Mouse (Mus musculus) forebrain, embryonic 14.5 days (tissue): ENCODE measurements at regions not wholly inside any gene's neighbourhood (a gene's known extent, or its start where the extent isn't known, plus 50 kb on each side); places are given as distances from the start of the nearest gene placed in this dataset.

Experiments used
- ATAC-seq: fragments of 200-750 bp; cut with Nextera tagmentation; 2 replicates; pipeline ENCODE4 v1.8.0; 2017; ENCODE audit warnings: mild to moderate bottlenecking, moderate library complexity
- DNase-seq: peaks from one replicate; pipeline ENCODE4 v3.0.0-alpha.2; 2015; ENCODE audit warnings: low spot score
- H3K27ac ChIP-seq: fragments of 300-500 bp; sonication (generic); 2 replicates; pipeline ENCODE4 v1.5.1; 2014; ENCODE audit warnings: low read depth, mild to moderate bottlenecking, control low read depth, low read length, moderate library complexity
- H3K27me3 ChIP-seq: fragments of 300-500 bp; sonication (generic); replicated peaks from 2 replicates; pipeline ENCODE4 v1.6.1; 2014; ENCODE audit warnings: low read length, control low read depth, mixed read lengths; ENCODE audit not compliant: control insufficient read depth, insufficient read depth
- H3K36me3 ChIP-seq: fragments of 300-500 bp; sonication (generic); 2 replicates; pipeline ENCODE4 v1.6.1; 2014; ENCODE audit warnings: low read length, control low read depth; ENCODE audit not compliant: control insufficient read depth, insufficient read depth
- H3K4me1 ChIP-seq: fragments of 300-500 bp; sonication (generic); 2 replicates; pipeline ENCODE4 v1.6.1; 2014; ENCODE audit warnings: antibody characterized with exemption, low read length, control low read depth; ENCODE audit not compliant: control insufficient read depth, insufficient read depth
- H3K4me2 ChIP-seq: fragments of 300-500 bp; sonication (generic); 2 replicates; pipeline ENCODE4 v1.6.1; 2014; ENCODE audit warnings: mild to moderate bottlenecking, control low read depth, low read length
- H3K4me3 ChIP-seq: fragments of 300-500 bp; sonication (generic); 2 replicates; pipeline ENCODE4 v1.5.1; 2014; ENCODE audit warnings: low read depth, low read length, control low read depth
- H3K9ac ChIP-seq: fragments of 300-500 bp; sonication (generic); 2 replicates; pipeline ENCODE4 v1.6.1; 2014; ENCODE audit warnings: mild to moderate bottlenecking, low read length, control low read depth, moderate library complexity
- H3K9me3 ChIP-seq: fragments of 300-500 bp; sonication (generic); replicated peaks from 2 replicates; pipeline ENCODE4 v1.6.1; 2016; ENCODE audit warnings: low read length, control low read depth, mixed read lengths; ENCODE audit not compliant: control insufficient read depth
- whole genome bisulfite sequencing: fragments of 180-500 bp; shearing (Covaris S2); extraction: QIAGEN DNeasy Blood & Tissue Kit; methylation state at CpG from one replicate; pipeline ENCODE4 v1.1.7; 2014; 5-methylcytosine and 5-hydroxymethylcytosine counted together

DNA sequence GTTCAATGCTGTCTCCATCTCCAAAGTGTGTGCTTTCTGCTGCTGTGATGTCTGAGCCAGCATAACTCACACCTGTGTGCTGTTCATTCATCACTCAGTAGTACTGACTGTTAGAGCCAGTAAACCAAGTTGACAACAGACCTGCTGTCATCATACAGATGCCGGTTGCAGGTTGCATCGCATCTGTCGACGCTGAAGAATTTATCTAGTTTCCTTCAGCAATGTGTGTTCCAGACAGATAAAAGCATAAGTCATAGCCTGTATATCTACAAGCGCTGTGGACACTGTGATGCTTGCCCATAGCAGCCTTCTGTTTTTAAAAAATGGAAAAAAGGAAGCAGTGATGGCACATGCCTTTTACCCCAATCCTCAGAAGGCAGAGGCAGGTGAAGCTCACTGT lies 524.6 kb upstream of the Adamts9 start:
- WGBS: 93% methylated on average over 5 of the region's 5 CpGs
- no peak overlapping the region for H3K4me3 ChIP-seq
- H3K27ac ChIP-seq: no peak overlapping the region
- no peak overlapping the region for H3K9ac ChIP-seq
- no peaks in the 10 kb centered on the region for H3K27me3 ChIP-seq
- H3K9me3 ChIP-seq: no peaks in the 10 kb centered on the region
- H3K4me1 ChIP-seq: no peaks in the 10 kb centered on the region
- no peak overlapping the region for H3K4me2 ChIP-seq
- ATAC-seq (no peak), DNase-seq (no peak)
- no peaks in the 10 kb centered on the region for H3K36me3 ChIP-seq

- Histone ChIP-seq H3K4me2 (no peak overlapping the region), H3K9ac (no peak overlapping the region), H3K9me3 (no peaks in the 10 kb centered on the region), H3K27me3 (no peaks in the 10 kb centered on the region), H3K36me3 (no peaks in the 10 kb centered on the region), H3K27ac (no peak overlapping the region), H3K4me1 (no peaks in the 10 kb centered on the region), H3K4me3 (no peak overlapping the region)
- no peak for ATAC-seq
- 80% methylated on average over 4 of the region's 4 CpGs for WGBS
- DNase-seq: no peak
Measured at GRCm38 (mm10) chr6:93462861-93463260, 519.6 kb upstream of the Adamts9 start.

DNA sequence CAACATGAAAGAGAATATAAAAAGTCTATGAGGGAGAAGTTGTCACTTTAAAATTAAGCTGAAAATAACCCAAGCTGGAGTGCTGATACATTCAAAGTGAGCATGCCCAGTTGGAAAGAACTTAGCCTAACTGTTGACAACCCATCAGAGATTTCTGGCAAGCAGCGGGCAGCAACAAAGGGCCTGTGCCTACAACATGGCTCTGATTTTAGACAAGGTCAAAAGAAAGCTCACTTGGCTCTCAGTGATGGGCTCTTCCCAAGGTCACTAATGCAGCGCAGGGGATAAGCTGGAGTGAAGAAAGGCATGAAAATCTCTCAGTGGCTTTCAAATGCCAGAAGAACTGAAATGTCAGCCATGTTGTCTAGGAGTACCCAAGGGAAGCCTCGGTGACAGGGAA lies 518.1 kb upstream of the Adamts9 start:
- no peak for DNase-seq
- WGBS: 88% methylated on average over 3 of the region's 3 CpGs
- Histone ChIP-seq H3K9ac (no peak overlapping the region), H3K4me1 (no peaks in the 10 kb centered on the region), H3K4me3 (no peak overlapping the region), H3K9me3 (no peaks in the 10 kb centered on the region), H3K27me3 (no peaks in the 10 kb centered on the region), H3K4me2 (no peak overlapping the region), H3K36me3 (no peaks in the 10 kb centered on the region), H3K27ac (no peak overlapping the region)
- no peak for ATAC-seq

DNA sequence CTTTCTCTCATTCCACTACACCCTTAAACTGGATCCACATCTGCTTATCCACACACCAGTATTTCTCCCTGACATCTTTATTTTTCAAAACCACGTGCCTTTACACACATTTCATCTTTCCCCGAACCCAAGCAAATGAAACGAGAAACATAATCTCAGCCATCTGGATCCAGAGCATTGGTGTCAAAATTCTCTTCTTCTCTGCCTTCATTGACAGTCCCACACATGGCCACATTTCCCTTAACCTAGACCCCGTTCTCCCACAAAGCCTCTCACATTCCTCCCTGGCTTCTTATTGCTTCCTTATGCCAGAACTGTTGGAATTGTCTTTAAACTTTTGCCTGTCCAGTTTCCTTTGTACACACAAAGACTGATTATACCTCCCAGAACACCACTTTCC lies 514.3 kb upstream of the Adamts9 start:
- Histone ChIP-seq H3K4me1 (no peaks in the 10 kb centered on the region), H3K9me3 (no peaks in the 10 kb centered on the region), H3K36me3 (no peaks in the 10 kb centered on the region), H3K9ac (no peak overlapping the region), H3K27ac (no peak overlapping the region), H3K4me3 (no peak overlapping the region), H3K4me2 (no peak overlapping the region), H3K27me3 (no peaks in the 10 kb centered on the region)
- WGBS: 81% methylated on average over 4 of the region's 4 CpGs
- ATAC-seq: no peak
- DNase-seq: no peak

- WGBS: 69% methylated on average over 9 of the region's 9 CpGs
- DNase-seq (peak; percentile 33), ATAC-seq (peak; percentile 18; the same call in 1 of the 2 replicates)
- Histone ChIP-seq H3K27me3 (no peaks in the 10 kb centered on the region), H3K4me2 (no peak overlapping the region), H3K27ac (no peak overlapping the region), H3K4me3 (no peak overlapping the region), H3K9me3 (no peaks in the 10 kb centered on the region), H3K36me3 (no peaks in the 10 kb centered on the region), H3K4me1 (no peaks in the 10 kb centered on the region), H3K9ac (no peak overlapping the region)
Measured at GRCm38 (mm10) chr6:93456383-93457033, 513.2 kb upstream of the Adamts9 start.

- DNase-seq (peak; percentile 22), ATAC-seq (no peak)
- Histone ChIP-seq H3K36me3 (no peaks in the 10 kb centered on the region), H3K27ac (no peak overlapping the region), H3K4me1 (peaks cover 10% of the 10 kb centered on the region), H3K4me3 (no peak overlapping the region), H3K9ac (no peak overlapping the region), H3K9me3 (no peaks in the 10 kb centered on the region), H3K4me2 (no peak overlapping the region), H3K27me3 (no peaks in the 10 kb centered on the region)
- 78% methylated on average over 16 of the region's 16 CpGs for WGBS
Measured at GRCm38 (mm10) chr6:93445568-93445967, 502.3 kb upstream of the Adamts9 start.

GRCm38 (mm10) chr6:93445124-93445523 lies 501.8 kb upstream of the Adamts9 start:
- whole genome bisulfite sequencing: 56% methylated on average over 5 of the region's 5 CpGs
- Histone ChIP-seq H3K4me3 (no peak overlapping the region), H3K9me3 (no peaks in the 10 kb centered on the region), H3K27me3 (no peaks in the 10 kb centered on the region), H3K27ac (no peak overlapping the region), H3K9ac (no peak overlapping the region), H3K36me3 (no peaks in the 10 kb centered on the region), H3K4me2 (no peak overlapping the region), H3K4me1 (peaks cover 10% of the 10 kb centered on the region)
- ATAC-seq: no peak
- DNase-seq: peak; percentile 65

GRCm38 (mm10) chr6:93443766-93444557 lies 500.7 kb upstream of the Adamts9 start:
- 14% methylated on average over 11 of the region's 11 CpGs for WGBS
- Histone ChIP-seq H3K27ac (peak overlapping the region; percentile 10; the same call in 1 of the 2 replicates), H3K36me3 (no peaks in the 10 kb centered on the region), H3K9me3 (no peaks in the 10 kb centered on the region), H3K27me3 (no peaks in the 10 kb centered on the region), H3K9ac (peak overlapping the region; percentile 29; the same call in 1 of the 2 replicates), H3K4me3 (no peak overlapping the region), H3K4me2 (peak overlapping the region; percentile 20), H3K4me1 (peaks cover 10% of the 10 kb centered on the region)
- DNase-seq (peak; percentile 65), ATAC-seq (peak; percentile 69; the same call in 1 of the 2 replicates)

- Histone ChIP-seq H3K9ac (no peak overlapping the region), H3K9me3 (no peaks in the 10 kb centered on the region), H3K4me2 (no peak overlapping the region), H3K4me3 (no peak overlapping the region), H3K27ac (no peak overlapping the region; the same call in 1 of the 2 replicates), H3K36me3 (no peaks in the 10 kb centered on the region), H3K27me3 (no peaks in the 10 kb centered on the region), H3K4me1 (no peaks in the 10 kb centered on the region; the same call in 1 of the 2 replicates)
- ATAC-seq (peak; percentile 44; the same call in 1 of the 2 replicates), DNase-seq (peak; percentile 66)
- 31% methylated on average over 1 of the region's 1 CpGs for WGBS
Measured at GRCm38 (mm10) chr6:93433446-93433845, 490.2 kb upstream of the Adamts9 start.
